Mouse (Mus musculus): ENCODE results near the gene Hsf4.

The Hsf4 gene

GRCm38 (mm10) chr8:105305211-105306145 lies 35.9 kb downstream of the Hsf4 start, which contains the start of gene Elmo3:
TSS of gene Elmo3 (plus strand) at chr8:105305601.
- DNase-seq (ENCODE audit: low read depth) = no peak

- DNase-seq (ENCODE audit: low read depth) = no peak
These were observed 36.6 kb downstream of the Hsf4 start for GRCm38 (mm10) chr8:105306146-105306691.

GRCm38 (mm10) chr8:105307670-105308069 lies 38.1 kb downstream of the Hsf4 start:
- no peak for DNase-seq (ENCODE audit: low read depth)

- DNase-seq (ENCODE audit: low read depth) = no peak
These were observed 38.8 kb downstream of the Hsf4 start for GRCm38 (mm10) chr8:105308428-105308827.

GRCm38 (mm10) chr8:105309142-105309847 lies 39.7 kb downstream of the Hsf4 start:
- no peak for DNase-seq (ENCODE audit: low read depth)

GRCm38 (mm10) chr8:105310118-105310517 lies 40.5 kb downstream of the Hsf4 start:
- DNase-seq (ENCODE audit: low read depth) = no peak

GRCm38 (mm10) chr8:105311718-105312117 lies 42.1 kb downstream of the Hsf4 start:
- DNase-seq (ENCODE audit: low read depth) = no peak

GRCm38 (mm10) chr8:105312891-105313481 lies 43.4 kb downstream of the Hsf4 start:
- no peak for DNase-seq (ENCODE audit: low read depth)

- no peak for DNase-seq (ENCODE audit: low read depth)
These were observed 44.2 kb downstream of the Hsf4 start for GRCm38 (mm10) chr8:105313622-105314402.

- DNase-seq (ENCODE audit: low read depth) = no peak
These were observed 45.6 kb downstream of the Hsf4 start for GRCm38 (mm10) chr8:105315073-105315769.

GRCm38 (mm10) chr8:105317941-105318340 lies 48.3 kb downstream of the Hsf4 start:
- DNase-seq (ENCODE audit: low read depth) = no peak

- no peak for DNase-seq (ENCODE audit: low read depth)
These were observed 49.1 kb downstream of the Hsf4 start for GRCm38 (mm10) chr8:105318662-105319190.

GRCm38 (mm10) chr8:105323183-105323582 lies 53.6 kb downstream of the Hsf4 start:
- DNase-seq (ENCODE audit: low read depth) = peak; percentile 37
